Mouse (Mus musculus) gastrocnemius, postnatal 4 days (tissue): ENCODE results near the gene Zfp740. TPM values are rescaled to one million over a fixed set of nuclear protein-coding genes. Genes with fewer than 3 reads are reported as not detected.

Experiments used
- DNase-seq, 2 experiments: peaks; one replicate each; pipeline ENCODE4 v3.0.0; 2021 to 2022; ENCODE audit warnings: low spot score in 2 of 2, mixed read lengths in 2 of 2
- total RNA-seq, 2 experiments: library from RNA; stranded (reverse); gene quantifications; 2 replicates each; pipeline ENCODE4 v1.2.3; 2021

The Zfp740 gene
- total RNA-seq, 2 experiments from 2014 or later = 56.8 to 66.8 TPM

GRCm38 (mm10) chr15:102191699-102192098 is 11.3 kb upstream of the Zfp740 start:
- no peak for DNase-seq

- no peak for DNase-seq
These were observed 10.7 kb upstream of the Zfp740 start for GRCm38 (mm10) chr15:102192271-102192812.

GRCm38 (mm10) chr15:102192820-102193386 is 10.1 kb upstream of the Zfp740 start:
- no peak for DNase-seq

GRCm38 (mm10) chr15:102193652-102194051 is 9.4 kb upstream of the Zfp740 start:
- DNase-seq = no peak

GRCm38 (mm10) chr15:102194439-102194838 is 8.6 kb upstream of the Zfp740 start:
- no peak for DNase-seq

- no peak for DNase-seq
These were observed 7.7 kb upstream of the Zfp740 start for GRCm38 (mm10) chr15:102195373-102195772.

GRCm38 (mm10) chr15:102198841-102199240 is 4.2 kb upstream of the Zfp740 start:
- DNase-seq = no peak

GRCm38 (mm10) chr15:102203835-102204381 is 859 bp downstream of the Zfp740 start:
- DNase-seq = peak; percentile 51 to 74

GRCm38 (mm10) chr15:102204674-102205505 is 1.8 kb downstream of the Zfp740 start, which contains the start of gene Csad:
Csad (minus strand) TSS chr15:102204724.
- no peak for DNase-seq

- DNase-seq = no peak
These were observed 2.7 kb downstream of the Zfp740 start for GRCm38 (mm10) chr15:102205779-102206178.

- DNase-seq = no peak
These were observed 4.3 kb downstream of the Zfp740 start for GRCm38 (mm10) chr15:102207351-102207750.

- DNase-seq = no peak
These were observed 5.1 kb downstream of the Zfp740 start for GRCm38 (mm10) chr15:102208092-102208561.

GRCm38 (mm10) chr15:102209114-102209513 is 6.1 kb downstream of the Zfp740 start:
- DNase-seq = no peak

- DNase-seq = no peak
These were observed 7.8 kb downstream of the Zfp740 start for GRCm38 (mm10) chr15:102210816-102211215.

- no peak for DNase-seq
These were observed 8.8 kb downstream of the Zfp740 start for GRCm38 (mm10) chr15:102211895-102212294.

GRCm38 (mm10) chr15:102214132-102214531 is 11.1 kb downstream of the Zfp740 start:
- no peak for DNase-seq

GRCm38 (mm10) chr15:102215624-102216023 is 12.6 kb downstream of the Zfp740 start:
- no peak for DNase-seq

- DNase-seq = no peak
These were observed 13.6 kb downstream of the Zfp740 start for GRCm38 (mm10) chr15:102216459-102217228.

GRCm38 (mm10) chr15:102217325-102217724 is 14.3 kb downstream of the Zfp740 start:
- DNase-seq = no peak

- DNase-seq = no peak
These were observed 19.3 kb downstream of the Zfp740 start for GRCm38 (mm10) chr15:102222386-102222785.
